Mouse (Mus musculus): ENCODE data around the gene Dgkg.

GRCm38 (mm10) chr16:22531834-22532233 is 125.2 kb downstream of the Dgkg start:
- TF ChIP-seq CTCF (IDR thresholded peaks at IDR 0.05; ENCODE audit: borderline replicate concordance, insufficient read depth, low read depth, low read length) (no peak), POLR2A (IDR thresholded peaks at IDR 0.05; ENCODE audit: borderline replicate concordance, insufficient read depth, low read length) (no peak)

Measured in cerebellum, adult 2 months (tissue).